Mouse (Mus musculus): ENCODE data around the gene Baiap2l2.

GRCm38 (mm10) chr15:79254661-79255060, 30.7 kb downstream of the Baiap2l2 start, which contains the start of gene Slc16a8:
- no peak for TF ChIP-seq GATA1 (IDR thresholded peaks at IDR 0.05; ENCODE audit: borderline replicate concordance, low read length)
- TF ChIP-seq FLI1 (IDR thresholded peaks at IDR 0.05; ENCODE audit: low read length), result no peak

Measured in megakaryocyte, embryonic 14.5 days (primary cell).